Mouse (Mus musculus): ENCODE data around the gene Pcmt1. TPM values are rescaled to one million over a fixed set of nuclear protein-coding genes. Genes with fewer than 3 reads are reported as not detected.

Pcmt1 gene
- polyA plus RNA-seq (2011; ENCODE audit: insufficient read length, low read depth, missing spikeins), result 74.0 and 95.3 TPM in 2 replicates

- peaks cover 6% of the 10 kb centered on the region for H3K4me1 ChIP-seq (ENCODE audit: control insufficient read depth, insufficient read depth, low read length)
- no peak for TF ChIP-seq CTCF (IDR thresholded peaks at IDR 0.05; ENCODE audit: borderline replicate concordance, insufficient read depth, low read length)
- peak; percentile 83 for TF ChIP-seq POLR2A (IDR thresholded peaks at IDR 0.05; ENCODE audit: low read depth, low read length)
- peak within 1 kb of the TSS; percentile 86 for H3K4me3 ChIP-seq (ENCODE audit: insufficient read depth, low read length)
- H3K27ac ChIP-seq (ENCODE audit: insufficient read depth, low read length), result peak within 1 kb of the TSS; percentile 95
Measured at GRCm38 (mm10) chr10:7680731-7681301, at the start of gene Pcmt1, which contains the start of gene Lats1. Gene Pcmt1 (minus strand): TSS chr10:7681136. Gene Lats1 (plus strand): TSS chr10:7681214.

GRCm38 (mm10) chr10:7727011-7727410 is 46.1 kb upstream of the Pcmt1 start:
- TF ChIP-seq POLR2A (IDR thresholded peaks at IDR 0.05; ENCODE audit: low read depth, low read length) (no peak), CTCF (IDR thresholded peaks at IDR 0.05; ENCODE audit: borderline replicate concordance, insufficient read depth, low read length) (no peak)
- H3K27ac ChIP-seq (ENCODE audit: insufficient read depth, low read length), result no peak overlapping the region

DNA sequence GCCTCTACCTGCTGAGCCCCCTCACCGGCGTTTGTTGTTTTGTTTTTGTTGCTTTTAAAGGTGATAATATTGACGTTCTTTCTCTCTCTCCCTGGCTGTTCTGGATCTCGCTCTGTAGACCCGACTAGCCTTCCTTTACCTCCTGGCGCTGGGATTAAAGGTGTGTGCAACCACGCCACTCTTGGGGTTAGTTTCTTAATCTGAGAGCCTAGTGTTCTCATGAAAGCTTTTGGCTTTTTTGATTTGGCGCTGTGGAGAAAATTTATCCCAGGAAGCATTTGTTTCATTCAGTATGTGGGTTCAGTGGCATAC is 45.5 kb upstream of the Pcmt1 start:
- H3K4me1 ChIP-seq (ENCODE audit: control insufficient read depth, insufficient read depth, low read length), result no peaks in the 10 kb centered on the region
- peak overlapping the region; percentile 85 for H3K4me3 ChIP-seq (ENCODE audit: insufficient read depth, low read length)
- no peak for TF ChIP-seq CTCF (IDR thresholded peaks at IDR 0.05; ENCODE audit: borderline replicate concordance, insufficient read depth, low read length)
- no peak for TF ChIP-seq POLR2A (IDR thresholded peaks at IDR 0.05; ENCODE audit: low read depth, low read length)
- H3K27ac ChIP-seq (ENCODE audit: insufficient read depth, low read length), result peak overlapping the region; percentile 52; the same call in 1 of the 2 replicates

More at GRCm38 (mm10) chr10:7727011-7727410, 46.1 kb upstream of the Pcmt1 start:
- Histone ChIP-seq H3K4me1 (ENCODE audit: control insufficient read depth, insufficient read depth, low read length) (no peaks in the 10 kb centered on the region), H3K4me3 (ENCODE audit: insufficient read depth, low read length) (peak overlapping the region; percentile 85)

GRCm38 (mm10) chr10:7725751-7726500 is 45.0 kb upstream of the Pcmt1 start, which contains the start of gene Katna1:
Gene Katna1 (plus strand): TSS chr10:7726000.
- Histone ChIP-seq H3K4me1 (ENCODE audit: control insufficient read depth, insufficient read depth, low read length) (no peaks in the 10 kb centered on the region), H3K27ac (ENCODE audit: insufficient read depth, low read length) (peak within 1 kb of the TSS; percentile 52), H3K4me3 (ENCODE audit: insufficient read depth, low read length) (peak within 1 kb of the TSS; percentile 85)
- TF ChIP-seq CTCF (IDR thresholded peaks at IDR 0.05; ENCODE audit: borderline replicate concordance, insufficient read depth, low read length) (no peak), POLR2A (IDR thresholded peaks at IDR 0.05; ENCODE audit: low read depth, low read length) (peak; percentile 75)

GRCm38 (mm10) chr10:7715056-7715455 is 34.1 kb upstream of the Pcmt1 start:
- no peak overlapping the region for H3K27ac ChIP-seq (ENCODE audit: insufficient read depth, low read length)
- H3K4me3 ChIP-seq (ENCODE audit: insufficient read depth, low read length), result no peak overlapping the region
- TF ChIP-seq POLR2A (IDR thresholded peaks at IDR 0.05; ENCODE audit: low read depth, low read length), result no peak
- no peak for TF ChIP-seq CTCF (IDR thresholded peaks at IDR 0.05; ENCODE audit: borderline replicate concordance, insufficient read depth, low read length)
- H3K4me1 ChIP-seq (ENCODE audit: control insufficient read depth, insufficient read depth, low read length), result no peaks in the 10 kb centered on the region

DNA sequence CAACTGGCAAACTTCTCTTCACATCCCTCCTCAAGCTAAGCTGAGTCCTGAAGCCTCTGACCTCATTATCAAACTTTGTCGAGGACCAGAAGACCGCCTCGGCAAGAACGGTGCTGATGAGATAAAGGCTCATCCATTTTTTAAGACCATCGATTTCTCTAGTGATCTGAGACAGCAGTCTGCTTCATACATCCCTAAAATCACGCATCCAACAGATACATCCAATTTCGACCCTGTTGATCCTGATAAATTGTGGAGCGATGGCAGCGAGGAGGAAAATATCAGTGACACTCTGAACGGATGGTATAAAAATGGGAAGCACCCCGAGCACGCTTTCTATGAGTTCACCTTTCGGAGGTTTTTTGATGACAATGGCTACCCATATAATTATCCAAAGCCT is 31.6 kb upstream of the Pcmt1 start:
- no peak overlapping the region for H3K4me3 ChIP-seq (ENCODE audit: insufficient read depth, low read length)
- no peaks in the 10 kb centered on the region for H3K4me1 ChIP-seq (ENCODE audit: control insufficient read depth, insufficient read depth, low read length)
- no peak for TF ChIP-seq CTCF (IDR thresholded peaks at IDR 0.05; ENCODE audit: borderline replicate concordance, insufficient read depth, low read length)
- TF ChIP-seq POLR2A (IDR thresholded peaks at IDR 0.05; ENCODE audit: low read depth, low read length), result no peak
- no peak overlapping the region for H3K27ac ChIP-seq (ENCODE audit: insufficient read depth, low read length)

- no peak overlapping the region for H3K27ac ChIP-seq (ENCODE audit: insufficient read depth, low read length)
- H3K4me3 ChIP-seq (ENCODE audit: insufficient read depth, low read length), result no peak overlapping the region
- no peaks in the 10 kb centered on the region for H3K4me1 ChIP-seq (ENCODE audit: control insufficient read depth, insufficient read depth, low read length)
- TF ChIP-seq CTCF (IDR thresholded peaks at IDR 0.05; ENCODE audit: borderline replicate concordance, insufficient read depth, low read length), result no peak
Measured at GRCm38 (mm10) chr10:7710121-7710520, 29.2 kb upstream of the Pcmt1 start.

- no peak for TF ChIP-seq POLR2A (IDR thresholded peaks at IDR 0.05; ENCODE audit: low read depth, low read length)
- TF ChIP-seq CTCF (IDR thresholded peaks at IDR 0.05; ENCODE audit: borderline replicate concordance, insufficient read depth, low read length), result no peak
- no peaks in the 10 kb centered on the region for H3K4me1 ChIP-seq (ENCODE audit: control insufficient read depth, insufficient read depth, low read length)
- H3K4me3 ChIP-seq (ENCODE audit: insufficient read depth, low read length), result no peak overlapping the region
- H3K27ac ChIP-seq (ENCODE audit: insufficient read depth, low read length), result no peak overlapping the region
Measured at GRCm38 (mm10) chr10:7702586-7702985, 21.6 kb upstream of the Pcmt1 start.

DNA sequence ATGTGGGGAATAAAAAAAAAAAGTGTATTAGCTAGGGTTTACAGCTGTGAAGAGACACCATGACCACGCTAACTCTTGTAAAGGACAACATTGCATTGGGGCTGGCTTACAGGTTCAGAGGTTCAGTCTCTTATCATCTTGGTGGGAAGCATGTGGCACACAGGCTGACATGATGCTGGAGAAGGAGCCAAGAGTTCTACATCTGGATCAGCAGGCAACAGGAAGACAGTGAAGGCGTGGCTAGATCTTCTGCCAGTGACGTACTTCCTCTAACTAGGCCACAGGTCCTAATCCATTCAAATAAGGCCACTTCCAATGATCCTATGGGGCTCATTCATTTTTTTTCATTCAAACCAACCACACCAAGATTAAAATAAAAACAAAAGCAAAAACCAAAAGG is 19.2 kb upstream of the Pcmt1 start:
- TF ChIP-seq POLR2A (IDR thresholded peaks at IDR 0.05; ENCODE audit: low read depth, low read length) (no peak), CTCF (IDR thresholded peaks at IDR 0.05; ENCODE audit: borderline replicate concordance, insufficient read depth, low read length) (no peak)
- Histone ChIP-seq H3K4me1 (ENCODE audit: control insufficient read depth, insufficient read depth, low read length) (no peaks in the 10 kb centered on the region), H3K27ac (ENCODE audit: insufficient read depth, low read length) (no peak overlapping the region), H3K4me3 (ENCODE audit: insufficient read depth, low read length) (no peak overlapping the region)

DNA sequence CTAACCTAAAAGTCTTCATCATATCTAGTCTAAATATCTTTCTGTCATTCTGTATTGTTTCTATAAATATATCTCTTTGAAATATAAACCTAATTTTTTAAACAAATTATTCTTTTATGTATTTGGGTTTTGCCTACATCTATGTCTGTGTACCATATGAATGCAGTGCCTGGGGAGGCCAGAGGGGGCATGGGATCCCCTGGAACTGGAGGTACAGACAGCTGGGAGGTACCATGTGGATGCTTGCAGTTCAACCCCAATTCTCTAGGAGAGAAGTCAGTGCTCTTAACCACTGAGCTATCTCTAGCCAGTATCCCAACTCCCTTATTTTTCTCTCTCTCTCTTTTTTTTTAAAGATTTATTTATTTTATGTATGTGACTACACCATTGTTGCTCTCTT is 14.3 kb upstream of the Pcmt1 start:
- Histone ChIP-seq H3K4me1 (ENCODE audit: control insufficient read depth, insufficient read depth, low read length) (no peaks in the 10 kb centered on the region), H3K27ac (ENCODE audit: insufficient read depth, low read length) (no peak overlapping the region), H3K4me3 (ENCODE audit: insufficient read depth, low read length) (no peak overlapping the region)
- TF ChIP-seq POLR2A (IDR thresholded peaks at IDR 0.05; ENCODE audit: low read depth, low read length) (no peak), CTCF (IDR thresholded peaks at IDR 0.05; ENCODE audit: borderline replicate concordance, insufficient read depth, low read length) (no peak)

Data from embryonic fibroblast, embryonic 13.5 days (primary cell).